In genomic region chr7:3732675-3733074, GRCm38 (mm10) we compare ENCODE assay signal across 3 mouse cellular contexts. TPM values are rescaled to one million over a fixed set of nuclear protein-coding genes. Genes with fewer than 3 reads are reported as not detected.
ATAC-seq lines count a peak whose summit lies in the region.

No protein-coding gene starts in this region.

- peak; percentile 81 for ATAC-seq in granulocyte monocyte progenitor cell, adult 5-6 weeks (replicated peaks; ENCODE audit: poor library complexity, severe bottlenecking)
- peak; percentile 81 for ATAC-seq in megakaryocyte, adult 5-6 weeks (ENCODE audit: poor library complexity, severe bottlenecking)
- peak; percentile 39; the same call in 1 of the 2 replicates for ATAC-seq in megakaryocyte progenitor cell, adult 5-6 weeks (replicated peaks; ENCODE audit: poor library complexity)

RNA-seq across cellular contexts. Expression of gene Pirb, which starts 12.5 kb away (rescaled TPM):
- total RNA-seq in granulocyte monocyte progenitor cell, adult 5-6 weeks (2014; fragmentation: Nextera tagmentation): 3.8 TPM in 1 of 2 replicates, not detected in the other
- total RNA-seq in granulocyte monocyte progenitor cell, adult 5-6 weeks (2017): 3.1 and 3.3 TPM in 2 replicates
- total RNA-seq in megakaryocyte, adult 5-6 weeks (2015): 366 and 379 TPM in 2 replicates
- 233 and 235 TPM in 2 replicates for total RNA-seq in megakaryocyte, adult 5-6 weeks (2017)
- total RNA-seq in megakaryocyte progenitor cell, adult 5-6 weeks (2015): 8.1 and 8.9 TPM in 2 replicates
- 4.5 and 4.7 TPM in 2 replicates for total RNA-seq in megakaryocyte progenitor cell, adult 5-6 weeks (2017)

RNA-seq across cellular contexts. Expression of gene Rps9, which starts 28.9 kb away (rescaled TPM):
- total RNA-seq in granulocyte monocyte progenitor cell, adult 5-6 weeks (2014; fragmentation: Nextera tagmentation): 3,458 and 3,628 TPM in 2 replicates
- 1,516 and 1,598 TPM in 2 replicates for total RNA-seq in granulocyte monocyte progenitor cell, adult 5-6 weeks (2017)
- 1,476 and 1,615 TPM in 2 replicates for total RNA-seq in megakaryocyte, adult 5-6 weeks (2015)
- total RNA-seq in megakaryocyte, adult 5-6 weeks (2017): 1,141 and 1,307 TPM in 2 replicates
- total RNA-seq in megakaryocyte progenitor cell, adult 5-6 weeks (2015): 1,732 and 1,826 TPM in 2 replicates
- 1,590 and 1,738 TPM in 2 replicates for total RNA-seq in megakaryocyte progenitor cell, adult 5-6 weeks (2017)

RNA-seq across cellular contexts. Expression of gene Mboat7, which starts 39.4 kb away (rescaled TPM):
- total RNA-seq in granulocyte monocyte progenitor cell, adult 5-6 weeks (2014; fragmentation: Nextera tagmentation): 63.5 and 76.3 TPM in 2 replicates
- total RNA-seq in granulocyte monocyte progenitor cell, adult 5-6 weeks (2017): 22.6 and 38.3 TPM in 2 replicates
- 96.2 and 102 TPM in 2 replicates for total RNA-seq in megakaryocyte, adult 5-6 weeks (2015)
- total RNA-seq in megakaryocyte, adult 5-6 weeks (2017): 47.2 and 55.7 TPM in 2 replicates
- total RNA-seq in megakaryocyte progenitor cell, adult 5-6 weeks (2015): 49.1 and 51.4 TPM in 2 replicates
- total RNA-seq in megakaryocyte progenitor cell, adult 5-6 weeks (2017): 19.0 and 27.6 TPM in 2 replicates

RNA-seq across cellular contexts. Expression of gene Tsen34, which starts 40.0 kb away (rescaled TPM):
- total RNA-seq in granulocyte monocyte progenitor cell, adult 5-6 weeks (2014; fragmentation: Nextera tagmentation): 21.2 and 28.7 TPM in 2 replicates
- total RNA-seq in granulocyte monocyte progenitor cell, adult 5-6 weeks (2017): 31.6 and 37.5 TPM in 2 replicates
- 30.0 and 34.0 TPM in 2 replicates for total RNA-seq in megakaryocyte, adult 5-6 weeks (2015)
- total RNA-seq in megakaryocyte, adult 5-6 weeks (2017): 25.3 and 28.3 TPM in 2 replicates
- 15.0 and 19.4 TPM in 2 replicates for total RNA-seq in megakaryocyte progenitor cell, adult 5-6 weeks (2015)
- 17.7 and 21.0 TPM in 2 replicates for total RNA-seq in megakaryocyte progenitor cell, adult 5-6 weeks (2017)

RNA-seq across cellular contexts. Expression of gene Tmc4, which starts 55.3 kb away (rescaled TPM):
- 4.7 and 11.5 TPM in 2 replicates for total RNA-seq in granulocyte monocyte progenitor cell, adult 5-6 weeks (2014; fragmentation: Nextera tagmentation)
- 2.2 and 2.3 TPM in 2 replicates for total RNA-seq in granulocyte monocyte progenitor cell, adult 5-6 weeks (2017)
- 9.0 and 9.9 TPM in 2 replicates for total RNA-seq in megakaryocyte, adult 5-6 weeks (2015)
- total RNA-seq in megakaryocyte, adult 5-6 weeks (2017): 9.8 and 11.8 TPM in 2 replicates
- total RNA-seq in megakaryocyte progenitor cell, adult 5-6 weeks (2015): 4.4 and 8.4 TPM in 2 replicates
- 2.9 and 3.2 TPM in 2 replicates for total RNA-seq in megakaryocyte progenitor cell, adult 5-6 weeks (2017)

Comparison
In these comparisons a context has a peak if more than half of its experiments do, and no peak if none do; other contexts are left out.
1. RNA of gene Pirb, which starts 12.5 kb away (total RNA-seq): 233 to 379 TPM in megakaryocyte, adult 5-6 weeks; 4.5 to 8.9 TPM in megakaryocyte progenitor cell, adult 5-6 weeks and 3.1 to 3.8 TPM in granulocyte monocyte progenitor cell, adult 5-6 weeks; every median in the first group is over 10 times any median in the second.
2. Peak in every context shown above with its lines, with median percentiles within 50 percentile points of each other: ATAC-seq.